Mouse (Mus musculus) natural killer cell, adult 2 months (primary cell): ENCODE data around the gene Optn.
A peak's percentile ranks its signal among the peaks of the same experiment; 100 is the strongest.
"Not testable (repeated sequence)": the region's sequence is repeated elsewhere in the genome, so short reads cannot be mapped to it uniquely, and the experiment has no call there.

Experiments
- DNase-seq, 2 experiments: peaks; one replicate each; pipeline ENCODE4 v3.0.0; 2022; ENCODE audit warnings: low spot score in 2 of 2

Optn gene

DNA sequence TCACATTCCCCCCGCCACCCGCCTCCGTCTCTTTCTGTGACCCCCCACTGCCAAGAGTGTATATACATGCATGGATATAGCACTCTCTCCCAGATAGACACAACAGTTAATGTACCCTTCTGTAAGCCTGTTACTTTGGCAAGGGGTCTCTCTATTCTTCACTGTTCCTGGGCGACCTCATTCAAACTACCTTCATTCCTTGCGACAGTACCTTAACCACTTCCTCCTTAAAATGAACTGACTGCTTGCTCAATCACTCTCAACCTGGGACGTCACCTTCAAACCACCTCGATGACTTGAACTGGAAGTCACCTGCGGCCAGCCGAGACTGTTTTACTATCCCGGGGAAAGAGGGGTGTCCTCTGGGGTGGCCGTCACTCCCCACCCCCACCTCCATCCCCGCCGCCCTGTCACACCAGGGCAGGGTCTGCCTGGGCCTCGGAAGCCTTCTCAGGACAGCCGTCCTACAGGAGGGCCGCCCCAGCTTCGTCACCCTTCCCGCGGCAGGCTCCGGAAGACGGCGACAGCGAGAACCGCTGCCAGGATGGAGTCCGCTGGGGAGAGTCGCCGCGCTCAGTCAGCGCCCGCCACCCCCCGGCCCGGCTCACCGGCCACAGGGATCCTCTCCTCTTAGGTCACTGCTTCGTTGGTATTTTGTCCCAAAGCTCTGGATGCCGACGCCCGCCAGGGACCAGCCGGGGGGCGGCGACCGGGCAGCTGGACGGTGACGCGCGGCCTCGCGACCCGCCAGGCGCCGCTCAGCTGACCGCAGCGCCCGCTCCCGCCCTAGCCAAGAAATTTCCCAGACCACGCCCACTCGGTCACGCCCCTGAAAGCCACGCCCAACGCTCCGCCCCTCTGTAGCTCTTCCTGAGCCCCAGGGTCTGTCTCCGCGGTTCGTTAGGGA lies at the start of gene Optn:
TSS of gene Optn (minus strand) at position 753 of the 907 bp plus-strand sequence.
- peak; percentile 59 to 66 for DNase-seq

DNA sequence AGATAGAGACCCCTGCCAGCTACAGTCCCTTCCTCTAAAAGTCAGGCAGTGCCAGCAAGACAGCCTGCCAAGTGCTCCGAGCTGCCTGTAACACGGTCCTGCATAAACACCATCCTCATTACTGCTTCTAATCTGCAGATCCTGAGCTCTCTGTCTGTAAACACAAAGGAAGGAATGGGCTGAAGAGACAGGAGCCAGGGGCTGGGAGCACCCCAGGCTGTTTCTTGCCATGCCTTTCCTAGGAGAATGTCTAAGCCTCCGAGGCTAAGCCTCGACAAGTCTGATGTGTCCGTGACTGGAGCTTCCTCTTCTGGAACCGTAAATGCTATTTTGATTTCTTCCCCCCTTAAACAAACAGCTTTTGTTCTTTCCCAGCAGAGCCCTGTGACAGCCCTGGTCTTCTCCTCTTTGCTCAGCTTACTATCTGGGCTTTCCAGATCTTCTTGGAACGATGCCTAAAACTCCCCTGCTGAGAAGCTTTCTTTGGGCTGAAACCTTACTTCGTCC lies 49.0 kb upstream of the Optn start:
- no peak for DNase-seq

DNA sequence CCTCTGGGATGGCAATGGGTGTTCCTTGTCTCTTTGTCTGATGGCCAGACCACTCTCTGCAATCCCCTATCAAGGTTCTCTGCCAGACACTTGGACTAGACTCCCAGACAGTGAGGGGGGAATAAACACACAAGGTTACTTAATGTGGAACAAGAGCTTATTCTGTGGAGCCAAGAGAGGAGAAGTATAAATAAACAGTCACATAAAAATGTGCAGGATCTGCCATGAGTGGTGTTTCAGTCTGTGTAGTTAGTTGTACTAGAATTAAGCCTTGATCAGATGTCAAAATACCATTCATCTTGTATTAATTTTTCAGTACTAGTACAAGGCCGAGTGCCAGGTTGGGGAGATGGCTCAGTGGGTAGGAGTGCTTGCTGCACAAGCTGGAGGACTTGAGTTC lies 39.0 kb upstream of the Optn start:
- no peak for DNase-seq

DNA sequence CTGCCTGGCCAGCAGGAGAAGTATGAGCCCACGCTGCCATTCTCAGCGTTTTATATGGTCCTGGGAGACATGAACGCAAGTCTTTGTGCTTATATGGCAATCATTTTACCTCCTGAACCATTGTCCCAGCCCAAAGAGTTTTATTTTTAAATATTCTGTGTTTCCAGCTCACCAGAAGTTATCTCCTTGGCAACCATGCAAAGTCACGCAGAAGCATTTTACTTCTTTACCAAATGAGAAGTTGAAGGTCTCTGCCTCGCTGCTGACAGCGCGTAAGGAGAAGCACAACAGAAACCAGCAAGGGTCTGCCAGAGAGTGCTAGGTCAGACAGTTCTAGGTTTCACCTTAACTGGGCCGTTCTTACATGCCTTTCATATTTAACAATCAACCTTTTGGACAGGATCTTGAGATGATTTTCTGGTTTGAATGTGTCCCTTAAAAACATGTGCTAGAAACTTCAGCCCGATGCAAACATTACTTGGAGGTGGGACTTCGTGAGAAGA lies 37.9 kb upstream of the Optn start:
- no peak for DNase-seq

DNA sequence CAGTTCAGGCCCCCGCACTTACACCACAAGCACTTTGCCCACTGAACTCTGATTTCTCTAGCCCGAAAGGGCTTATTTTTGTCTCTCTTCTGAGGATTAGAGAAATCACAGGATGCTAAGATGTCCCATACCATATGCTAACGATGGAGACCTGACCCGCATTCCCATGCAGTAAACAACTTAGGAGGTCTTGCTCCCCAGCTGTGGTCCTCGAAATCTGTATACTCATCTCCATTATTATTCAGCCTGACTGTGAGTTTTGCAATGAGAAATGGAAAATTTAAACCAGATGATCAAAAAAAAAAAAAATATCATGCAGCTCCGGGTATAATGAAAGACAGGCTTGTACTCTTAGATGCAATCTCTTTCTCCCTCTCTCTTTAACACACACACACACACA lies 35.3 kb upstream of the Optn start:
- DNase-seq = no peak

DNA sequence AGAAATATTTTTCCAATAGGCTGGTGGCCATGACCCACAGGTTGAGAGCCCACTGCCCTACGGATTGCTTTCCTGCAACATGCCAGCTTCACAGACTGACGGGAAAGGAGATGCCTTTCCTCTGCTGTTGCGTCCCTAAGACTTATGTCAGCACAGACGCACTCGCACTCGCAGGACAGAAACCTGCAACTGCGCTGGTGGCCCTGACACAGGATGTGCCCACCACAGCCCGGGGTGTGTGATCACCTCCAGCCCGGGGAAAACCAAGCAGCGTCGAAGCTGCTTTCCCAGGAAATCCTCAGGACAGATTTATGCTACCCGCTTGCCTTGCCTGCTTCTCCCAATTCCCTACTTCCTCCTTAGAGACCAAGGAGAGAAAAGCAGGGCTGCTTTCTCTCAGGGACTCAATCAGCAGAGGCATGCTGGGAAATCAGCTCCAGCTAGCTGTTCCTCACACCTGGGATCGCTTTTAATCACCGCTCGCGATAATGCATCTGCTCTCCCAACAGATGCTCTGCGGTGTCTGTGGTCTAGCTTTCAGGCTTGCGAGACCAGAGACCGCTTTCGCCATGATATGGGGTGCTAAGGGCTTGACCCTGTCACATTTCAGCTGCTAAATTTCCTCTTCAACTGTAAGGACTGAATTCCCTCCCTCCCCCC lies 34.1 kb upstream of the Optn start:
- no peak for DNase-seq

DNA sequence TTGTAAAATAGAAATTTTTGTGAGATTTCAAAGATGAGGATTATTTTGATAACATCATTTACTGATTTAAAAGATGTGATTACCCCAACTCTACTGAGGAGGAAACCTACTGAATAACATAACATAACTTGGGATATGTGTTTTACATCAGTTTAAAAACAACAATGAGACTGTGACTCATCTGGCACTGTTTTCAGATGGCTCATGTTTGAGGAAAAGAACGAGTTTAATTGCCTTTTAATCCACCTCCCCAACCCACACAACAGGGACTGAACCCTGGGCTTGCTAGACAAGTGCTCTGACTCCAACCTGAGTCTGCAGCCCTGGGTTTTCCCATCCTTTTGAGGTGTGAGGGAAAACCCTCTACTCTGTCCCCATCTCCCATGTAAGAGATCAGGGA lies 31.5 kb upstream of the Optn start:
- DNase-seq = no peak

DNA sequence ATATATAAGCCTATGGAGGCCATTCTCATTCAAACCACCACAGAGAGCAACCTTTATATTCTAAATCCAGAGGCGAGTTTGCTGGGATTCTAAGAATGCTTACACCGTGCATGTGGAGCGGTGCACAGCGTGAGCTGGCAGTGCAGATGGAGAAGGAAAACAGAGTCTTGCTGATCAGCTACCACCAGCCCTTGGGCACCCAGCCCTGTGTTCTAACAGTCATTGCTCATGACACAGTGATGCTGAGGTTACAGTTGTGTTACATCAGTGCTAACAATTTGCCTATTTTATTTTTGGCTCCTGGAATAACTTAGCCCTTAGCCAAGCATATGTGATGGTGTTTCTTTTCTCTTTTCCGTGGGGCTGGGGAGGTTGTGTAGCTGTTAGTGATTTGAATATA lies 31.0 kb upstream of the Optn start:
- no peak for DNase-seq

DNA sequence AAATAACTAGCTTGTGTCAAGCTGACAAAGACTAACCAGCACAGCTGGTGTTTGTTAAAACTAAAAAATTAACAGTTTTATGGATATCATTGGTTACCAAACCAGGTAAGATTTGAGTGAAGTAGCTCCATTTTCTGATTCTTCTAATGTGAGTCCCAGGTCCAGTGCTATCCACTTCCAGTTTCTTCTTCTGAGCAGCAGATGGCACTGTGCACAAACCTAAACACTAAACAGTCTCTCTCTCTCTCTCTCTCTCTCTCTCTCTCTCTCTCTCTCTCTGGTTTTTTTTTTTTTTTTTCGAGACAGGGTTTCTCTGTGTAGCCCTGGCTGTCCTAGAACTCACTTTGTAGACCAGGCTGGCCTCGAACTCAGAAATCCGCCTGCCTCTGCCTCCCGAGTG lies 26.5 kb upstream of the Optn start:
- not testable (repeated sequence) for DNase-seq

DNA sequence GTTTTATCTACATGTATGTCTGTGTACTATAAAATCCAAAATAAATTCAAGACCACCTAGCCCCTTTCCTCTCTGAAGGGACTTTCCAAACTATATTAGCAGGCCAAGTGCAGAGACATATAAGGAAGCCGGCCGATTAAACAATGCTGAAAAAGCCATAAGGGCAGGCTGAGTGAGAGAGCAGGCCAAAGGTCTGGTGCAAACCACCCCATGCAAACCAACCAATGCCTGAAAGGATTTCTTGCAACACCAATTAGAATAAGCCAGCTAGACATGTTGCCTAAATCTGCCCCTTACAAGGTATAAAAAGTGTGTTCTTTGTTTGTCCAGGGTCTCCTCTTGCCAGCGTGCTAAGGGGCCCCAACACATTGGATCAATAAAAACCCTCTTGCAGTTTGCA lies 23.8 kb upstream of the Optn start:
- DNase-seq = no peak

DNA sequence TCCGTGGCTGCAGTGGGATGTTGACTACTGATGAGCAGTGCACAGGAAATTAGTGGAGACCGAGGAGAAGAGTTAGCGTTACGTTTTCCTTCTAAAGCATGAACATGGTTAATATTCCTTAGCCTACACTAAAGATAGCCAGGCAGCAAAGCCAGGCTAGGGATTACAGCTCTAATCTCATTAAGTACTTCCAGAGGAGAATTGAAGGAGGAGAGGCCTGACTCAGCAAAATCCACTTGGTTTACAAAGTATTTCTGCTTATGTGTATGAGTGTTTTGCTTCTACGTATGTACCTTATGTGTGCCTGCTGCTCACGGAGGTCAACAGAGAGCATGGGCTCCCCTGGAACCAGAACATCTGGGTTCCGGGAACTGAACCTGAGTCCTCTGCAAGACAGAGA lies 19.9 kb upstream of the Optn start:
- DNase-seq = no peak

DNA sequence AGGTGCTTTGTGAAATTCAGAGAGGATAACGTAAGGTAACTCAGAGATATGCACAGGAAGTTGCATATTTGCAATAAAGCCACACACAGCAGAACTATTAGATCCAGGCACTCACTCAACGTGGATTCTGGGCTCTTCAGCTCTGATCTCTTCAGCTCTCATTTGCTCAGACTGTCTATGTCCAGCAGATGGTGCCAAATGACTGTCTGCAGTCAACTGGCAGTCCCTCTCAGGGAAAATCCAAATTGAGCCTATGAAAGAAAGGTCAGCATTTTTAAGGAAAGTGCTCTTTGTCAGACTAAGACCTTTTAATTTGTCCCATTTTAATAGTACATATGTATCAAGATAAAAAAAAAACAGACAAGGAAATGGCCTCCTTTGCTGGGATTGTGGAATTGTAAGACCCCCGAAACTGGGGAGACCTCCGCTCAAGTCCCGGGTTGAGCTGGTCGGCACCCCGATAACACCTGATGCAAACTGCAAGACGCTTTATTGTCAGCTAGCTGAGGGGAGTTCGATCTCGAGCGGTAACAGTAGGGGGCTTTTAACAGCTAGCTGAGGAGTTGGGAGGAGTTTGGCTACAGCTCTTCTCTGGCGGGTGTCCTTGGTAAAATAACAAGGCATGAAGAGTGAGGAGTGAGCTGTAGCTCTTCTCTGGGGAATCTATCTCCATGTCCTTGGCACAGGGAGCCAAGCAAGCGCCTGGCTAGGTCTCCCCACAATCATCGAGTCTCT lies 16.4 kb upstream of the Optn start:
- no peak for DNase-seq

DNA sequence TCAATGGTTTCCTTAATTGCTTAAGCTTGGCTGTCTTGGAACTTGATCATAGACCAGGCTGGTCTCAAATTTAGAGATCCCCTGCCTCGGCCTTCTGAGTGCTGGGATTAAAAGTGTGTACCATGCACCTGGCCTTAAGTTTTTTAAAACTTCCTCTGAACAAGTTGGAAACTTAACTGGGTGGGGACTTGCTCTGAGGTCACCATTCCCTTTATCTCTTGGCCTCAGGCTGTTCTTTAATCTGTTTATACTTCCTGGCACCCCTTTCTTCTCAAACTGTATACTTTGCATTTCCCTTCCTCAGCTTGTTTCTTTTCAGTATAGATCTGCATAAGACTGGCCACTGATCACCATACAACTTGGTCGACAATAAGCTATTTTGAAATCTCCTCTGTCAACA lies 14.1 kb upstream of the Optn start:
- no peak for DNase-seq

DNA sequence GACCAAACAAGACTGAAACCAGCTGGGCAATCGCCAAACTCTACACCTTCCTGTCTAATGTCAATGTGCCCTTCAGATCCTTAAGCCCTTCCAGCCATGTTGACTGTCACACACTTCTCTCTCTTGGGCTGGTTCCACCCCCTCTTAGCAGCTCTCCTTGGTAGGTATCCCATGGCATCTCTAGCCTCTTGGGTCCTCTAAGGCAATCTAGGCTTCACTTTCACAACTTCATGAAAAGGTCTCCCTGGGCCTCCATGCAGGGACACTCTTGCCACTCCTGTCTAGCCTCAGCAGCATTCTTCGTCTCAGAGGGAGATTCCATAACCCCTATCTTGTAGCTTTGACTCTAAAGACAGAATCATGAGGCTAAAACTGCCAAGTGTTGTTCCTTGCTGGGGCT lies 13.6 kb upstream of the Optn start:
- no peak for DNase-seq

DNA sequence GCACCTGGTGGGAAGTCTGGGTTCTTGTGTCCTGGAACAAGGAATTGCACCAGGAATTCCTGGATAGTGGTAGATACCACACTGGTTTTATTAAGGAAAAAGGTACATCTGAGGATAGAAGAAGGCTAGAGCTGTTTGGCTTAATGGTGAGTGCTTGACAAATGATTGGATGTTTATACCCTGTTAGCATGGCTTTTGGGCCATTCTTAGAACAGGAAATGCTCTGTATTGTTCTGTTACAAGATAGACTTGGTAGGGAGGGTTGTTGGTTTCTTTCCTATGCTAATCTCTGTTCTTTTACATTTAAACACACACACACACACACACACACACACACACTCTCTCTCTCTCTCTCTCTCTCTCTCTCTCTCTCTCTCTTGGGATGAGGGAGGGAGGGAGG lies 12.0 kb upstream of the Optn start:
- no peak for DNase-seq

DNA sequence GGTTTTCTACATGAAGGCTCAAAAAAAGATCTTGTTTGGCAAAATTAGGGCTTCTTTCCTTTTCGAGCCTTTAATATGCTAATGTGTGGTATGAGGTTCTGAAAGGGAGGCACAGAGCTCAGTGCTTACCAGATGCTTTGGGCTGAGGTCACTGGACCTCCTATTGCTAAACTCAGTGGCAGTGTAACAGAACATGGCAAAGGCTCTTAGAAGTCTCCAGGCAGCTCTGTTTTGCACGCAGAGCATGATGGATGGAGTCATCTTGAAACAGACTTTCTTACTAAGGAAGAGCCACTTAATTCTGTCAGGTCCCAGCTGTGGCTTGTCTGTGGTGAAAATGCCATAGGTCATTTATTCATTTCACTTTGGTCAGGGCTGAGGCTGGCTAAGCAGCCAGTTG lies 11.6 kb upstream of the Optn start:
- no peak for DNase-seq

DNA sequence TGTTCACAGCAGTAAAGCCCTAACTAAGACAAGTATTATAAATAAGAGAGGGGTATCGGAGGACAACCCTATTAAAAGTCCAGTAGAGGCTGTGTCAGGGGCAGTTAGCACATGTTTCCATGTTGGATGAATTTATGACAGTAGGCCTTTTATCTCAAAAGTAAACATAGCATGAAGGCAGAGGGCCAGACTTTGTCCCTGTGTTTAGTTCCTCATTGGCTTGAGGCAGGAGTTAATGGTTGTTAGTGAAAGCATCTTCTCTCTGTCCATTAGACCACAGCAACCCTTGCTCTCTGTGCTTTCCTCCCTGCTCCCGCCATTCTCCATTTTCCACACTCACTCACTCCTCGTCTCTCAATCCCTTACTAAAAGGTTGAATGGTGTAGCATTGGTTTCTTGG lies 9.9 kb upstream of the Optn start:
- DNase-seq = no peak

DNA sequence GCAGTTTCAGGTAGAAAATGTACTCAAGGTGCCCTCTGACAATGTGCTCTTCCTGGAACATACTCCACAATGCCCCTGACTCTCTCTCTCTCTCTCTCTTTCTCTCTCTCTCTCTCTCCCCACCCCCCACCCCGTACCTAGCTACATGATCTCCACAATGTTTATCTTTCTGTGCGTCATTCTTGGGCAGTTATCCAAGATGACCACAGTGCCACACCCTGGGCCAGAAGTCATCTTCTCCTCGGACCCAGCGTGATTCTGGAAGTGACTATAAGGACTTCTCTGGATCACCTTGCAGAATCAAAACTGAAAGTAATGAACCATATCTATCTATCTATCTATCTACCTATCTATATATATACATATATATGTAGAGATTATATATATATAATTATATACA lies 4.1 kb upstream of the Optn start:
- DNase-seq = no peak

DNA sequence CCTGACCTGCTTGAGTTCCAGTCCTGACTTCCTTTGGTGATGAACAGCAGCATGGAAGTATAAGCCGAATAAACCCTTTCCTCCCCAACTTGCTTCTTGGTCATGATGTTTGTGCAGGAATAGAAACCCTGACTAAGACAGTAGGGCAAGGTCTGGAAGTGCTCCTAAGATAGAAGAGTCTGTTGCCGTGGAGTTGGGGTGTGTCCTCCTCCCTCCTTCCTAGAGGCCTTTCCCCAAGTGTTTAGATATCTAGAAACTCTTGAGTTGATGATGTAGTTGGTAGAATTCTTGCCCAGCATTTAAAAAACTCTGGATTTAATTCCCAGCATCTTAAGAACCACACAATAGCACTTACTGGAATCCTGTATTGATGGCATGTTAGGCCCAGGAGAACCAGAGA lies 3.4 kb upstream of the Optn start:
- DNase-seq = not testable (repeated sequence)

DNA sequence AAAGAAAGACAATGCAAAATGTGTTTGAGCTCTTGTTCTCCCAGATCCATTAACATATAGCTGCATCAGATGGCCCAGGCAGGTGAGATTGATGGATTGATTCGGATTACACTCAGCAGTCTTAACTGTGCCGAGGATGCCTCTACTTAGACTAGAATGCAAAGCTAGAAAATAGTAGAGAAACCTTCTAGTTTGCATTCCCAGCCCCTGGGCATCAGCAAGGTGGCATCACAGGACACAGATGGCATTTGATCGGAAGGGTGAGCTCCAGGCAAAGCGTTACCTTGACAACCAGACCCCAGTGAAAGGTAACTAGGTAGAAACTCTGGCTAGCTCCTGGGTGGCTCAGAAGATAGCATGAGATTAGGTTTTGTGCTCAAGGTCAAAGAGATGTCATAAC lies 396 bp upstream of the Optn start:
- no peak for DNase-seq

DNA sequence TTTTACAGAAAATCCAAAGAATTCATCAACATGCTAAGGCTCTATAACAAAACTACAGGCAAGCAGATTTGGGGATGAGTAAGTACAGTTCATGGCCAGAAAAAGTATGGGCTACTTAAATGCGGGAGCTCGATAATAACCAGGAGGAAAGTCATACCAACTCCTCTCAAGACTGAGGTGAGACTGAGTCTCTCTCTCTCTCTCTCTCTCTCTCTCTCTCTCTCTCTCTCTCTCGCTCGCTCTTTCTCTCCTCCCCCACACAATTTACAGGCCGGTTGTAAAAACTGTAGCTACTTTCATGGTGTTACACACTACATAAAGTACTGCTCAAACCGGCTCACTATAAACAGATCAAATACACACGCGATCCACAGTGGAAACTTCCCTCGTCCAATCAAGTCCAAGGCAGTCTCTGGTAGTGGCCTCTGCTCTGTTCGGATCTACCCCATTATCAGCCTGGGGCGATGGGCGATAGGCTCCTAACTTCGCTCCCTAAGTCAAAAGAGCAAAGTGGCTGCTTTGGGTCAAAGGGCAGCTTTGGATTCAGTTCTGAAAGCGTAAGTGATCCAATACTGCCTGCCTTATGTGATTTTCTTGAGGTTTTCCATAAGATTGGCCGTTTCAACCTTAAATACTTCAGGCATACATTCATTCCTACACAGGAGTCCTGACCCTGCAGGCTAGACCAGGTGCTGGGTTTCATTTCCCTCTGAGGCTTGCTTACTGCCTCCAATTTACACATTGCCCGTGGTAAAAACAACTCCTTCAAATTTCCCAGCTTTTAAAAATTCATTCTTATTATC lies 1.2 kb downstream of the Optn start:
- no peak for DNase-seq
